Mouse (Mus musculus) hindbrain, embryonic 15.5 days (tissue): ENCODE data around the gene Hbp1. TPM values are rescaled to one million over a fixed set of nuclear protein-coding genes. Genes with fewer than 3 reads are reported as not detected.

Source experiments
- ATAC-seq: fragments of 200-750 bp; cut with Nextera tagmentation; 2 replicates; pipeline ENCODE4 v1.8.0; 2017; ENCODE audit warnings: low read depth, moderate number of reproducible peaks, moderate TSS enrichment; ENCODE audit not compliant: low FRiP score
- H3K27ac ChIP-seq: fragments of 300-500 bp; sonication (generic); replicated peaks from 2 replicates; pipeline ENCODE4 v1.5.1; 2015; ENCODE audit warnings: mild to moderate bottlenecking, inconsistent platforms
- H3K27me3 ChIP-seq: fragments of 300-500 bp; sonication (generic); 2 replicates; pipeline ENCODE4 v1.6.1; 2015; ENCODE audit warnings: control low read depth, inconsistent platforms
- H3K36me3 ChIP-seq: fragments of 300-500 bp; sonication (generic); 2 replicates; pipeline ENCODE4 v1.6.1; 2015; ENCODE audit warnings: control low read depth, inconsistent platforms
- H3K4me1 ChIP-seq: fragments of 300-500 bp; sonication (generic); replicated peaks from 2 replicates; pipeline ENCODE4 v1.6.1; 2015; ENCODE audit warnings: control low read depth, inconsistent platforms
- H3K4me2 ChIP-seq: fragments of 300-500 bp; sonication (generic); 2 replicates; pipeline ENCODE4 v1.6.1; 2015; ENCODE audit warnings: moderate library complexity, mild to moderate bottlenecking, inconsistent platforms
- H3K4me3 ChIP-seq: fragments of 300-500 bp; sonication (generic); 2 replicates; pipeline ENCODE4 v1.5.1; 2015; ENCODE audit warnings: mild to moderate bottlenecking, inconsistent platforms
- H3K9ac ChIP-seq: fragments of 300-500 bp; sonication (generic); 2 replicates; pipeline ENCODE4 v1.6.1; 2015; ENCODE audit warnings: inconsistent platforms
- H3K9me3 ChIP-seq: fragments of 300-500 bp; sonication (generic); 2 replicates; pipeline ENCODE4 v1.6.1; 2016; ENCODE audit warnings: control low read depth, inconsistent platforms
- WGBS: fragments of 180-500 bp; shearing (Covaris S2); methylation state at CpG from one replicate; pipeline ENCODE4 v1.1.7; 2015; 5-methylcytosine and 5-hydroxymethylcytosine counted together
- polyA plus RNA-seq: library from polyadenylated mRNA; unstranded; fragments of >200 nt; fragmentation: Nextera tagmentation; extraction: Ambion mirVana; gene quantifications from 2 replicates; pipeline ENCODE4 v1.2.1, GENCODE M21; 2015

Gene Hbp1
- 47.1 and 48.2 TPM in 2 replicates for polyA plus RNA-seq

- Histone ChIP-seq H3K4me2 (peak within 1 kb of the TSS; percentile 74), H3K4me3 (peak within 1 kb of the TSS; percentile 93), H3K27me3 (no peaks in the 10 kb centered on the region), H3K9me3 (no peaks in the 10 kb centered on the region), H3K36me3 (no peaks in the 10 kb centered on the region), H3K4me1 (peaks cover 11% of the 10 kb centered on the region; the same call in 1 of the 2 replicates), H3K9ac (peak within 1 kb of the TSS; percentile 81), H3K27ac (peak within 1 kb of the TSS; percentile 97)
- under 1% methylated on average over 67 of the region's 71 CpGs for WGBS
- ATAC-seq = peak; percentile 98
Measured at GRCm38 (mm10) chr12:31949759-31950658, at the start of gene Hbp1. TSS of gene Hbp1 (minus strand) at chr12:31950535.

- Histone ChIP-seq H3K9me3 (no peaks in the 10 kb centered on the region), H3K4me1 (peaks cover 7% of the 10 kb centered on the region; the same call in 1 of the 2 replicates), H3K27me3 (no peaks in the 10 kb centered on the region), H3K4me3 (no peak overlapping the region), H3K27ac (no peak overlapping the region), H3K9ac (no peak overlapping the region), H3K4me2 (no peak overlapping the region), H3K36me3 (no peaks in the 10 kb centered on the region)
- ATAC-seq = no peak
- 88% methylated on average over 5 of the region's 5 CpGs for WGBS
Measured at GRCm38 (mm10) chr12:31998706-31999105, 48.4 kb upstream of the Hbp1 start.

- H3K9me3 ChIP-seq = no peaks in the 10 kb centered on the region
- no peak overlapping the region for H3K4me3 ChIP-seq
- no peak overlapping the region for H3K4me2 ChIP-seq
- H3K9ac ChIP-seq = no peak overlapping the region
- 0 out of 2 replicates have a peak, but pooled peaks cover 3% of the 10 kb centered on the region for H3K36me3 ChIP-seq
- ATAC-seq = no peak
- H3K27ac ChIP-seq = no peak overlapping the region
- 60% methylated on average over 3 of the region's 3 CpGs for WGBS
- peaks cover 7% of the 10 kb centered on the region; the same call in 1 of the 2 replicates for H3K4me1 ChIP-seq
- H3K27me3 ChIP-seq = no peaks in the 10 kb centered on the region
Measured at GRCm38 (mm10) chr12:31997328-31997878, 47.1 kb upstream of the Hbp1 start.

- 63% methylated on average over 5 of the region's 5 CpGs for WGBS
- H3K4me3 ChIP-seq = no peak overlapping the region
- no peak overlapping the region for H3K9ac ChIP-seq
- no peaks in the 10 kb centered on the region for H3K27me3 ChIP-seq
- no peak for ATAC-seq
- H3K9me3 ChIP-seq = no peaks in the 10 kb centered on the region
- 0 out of 2 replicates have a peak, but pooled peaks cover 4% of the 10 kb centered on the region for H3K36me3 ChIP-seq
- H3K4me2 ChIP-seq = no peak overlapping the region
- peaks cover 7% of the 10 kb centered on the region; the same call in 1 of the 2 replicates for H3K4me1 ChIP-seq
- H3K27ac ChIP-seq = no peak overlapping the region
Measured at GRCm38 (mm10) chr12:31996877-31997276, 46.5 kb upstream of the Hbp1 start.

- no peak overlapping the region for H3K9ac ChIP-seq
- no peak for ATAC-seq
- H3K27ac ChIP-seq = no peak overlapping the region
- peaks cover 7% of the 10 kb centered on the region; the same call in 1 of the 2 replicates for H3K36me3 ChIP-seq
- WGBS = 91% methylated on average over 4 of the region's 4 CpGs
- no peak overlapping the region for H3K4me3 ChIP-seq
- H3K4me2 ChIP-seq = no peak overlapping the region
- H3K27me3 ChIP-seq = no peaks in the 10 kb centered on the region
- H3K9me3 ChIP-seq = no peaks in the 10 kb centered on the region
- H3K4me1 ChIP-seq = no peaks in the 10 kb centered on the region
Measured at GRCm38 (mm10) chr12:31990575-31990974, 40.2 kb upstream of the Hbp1 start.

GRCm38 (mm10) chr12:31989726-31990125 lies 39.4 kb upstream of the Hbp1 start:
- no peak for ATAC-seq
- H3K9me3 ChIP-seq = no peaks in the 10 kb centered on the region
- H3K4me2 ChIP-seq = no peak overlapping the region
- H3K4me1 ChIP-seq = peaks cover 1% of the 10 kb centered on the region; the same call in 1 of the 2 replicates
- no peak overlapping the region for H3K9ac ChIP-seq
- H3K4me3 ChIP-seq = no peak overlapping the region
- peaks cover 7% of the 10 kb centered on the region; the same call in 1 of the 2 replicates for H3K36me3 ChIP-seq
- H3K27me3 ChIP-seq = no peaks in the 10 kb centered on the region
- no peak overlapping the region for H3K27ac ChIP-seq

GRCm38 (mm10) chr12:31986463-31986862 lies 36.1 kb upstream of the Hbp1 start:
- no peak overlapping the region for H3K4me3 ChIP-seq
- 91% methylated on average over 2 of the region's 2 CpGs for WGBS

GRCm38 (mm10) chr12:31985738-31986137 lies 35.4 kb upstream of the Hbp1 start:
- Histone ChIP-seq H3K9me3 (no peaks in the 10 kb centered on the region), H3K9ac (no peak overlapping the region), H3K27me3 (no peaks in the 10 kb centered on the region), H3K4me3 (no peak overlapping the region), H3K36me3 (peaks cover 3% of the 10 kb centered on the region; the same call in 1 of the 2 replicates), H3K27ac (no peak overlapping the region), H3K4me2 (no peak overlapping the region), H3K4me1 (peaks cover 14% of the 10 kb centered on the region; the same call in 1 of the 2 replicates)
- 88% methylated on average over 6 of the region's 6 CpGs for WGBS
- no peak for ATAC-seq

More at GRCm38 (mm10) chr12:31986463-31986862, 36.1 kb upstream of the Hbp1 start:
- no peak for ATAC-seq
- Histone ChIP-seq H3K27ac (no peak overlapping the region), H3K9ac (no peak overlapping the region), H3K4me1 (peaks cover 14% of the 10 kb centered on the region; the same call in 1 of the 2 replicates), H3K27me3 (no peaks in the 10 kb centered on the region), H3K9me3 (no peaks in the 10 kb centered on the region), H3K4me2 (no peak overlapping the region), H3K36me3 (peaks cover 3% of the 10 kb centered on the region; the same call in 1 of the 2 replicates)

- H3K27me3 ChIP-seq = no peaks in the 10 kb centered on the region
- no peak; the same call in 1 of the 2 replicates for ATAC-seq
- peaks cover 3% of the 10 kb centered on the region; the same call in 1 of the 2 replicates for H3K36me3 ChIP-seq
- peaks cover 14% of the 10 kb centered on the region; the same call in 1 of the 2 replicates for H3K4me1 ChIP-seq
- no peak overlapping the region for H3K9ac ChIP-seq
- H3K27ac ChIP-seq = peak overlapping the region; percentile 30; the same call in 1 of the 2 replicates
- WGBS = 79% methylated on average over 12 of the region's 12 CpGs
- H3K9me3 ChIP-seq = no peaks in the 10 kb centered on the region
- H3K4me2 ChIP-seq = no peak overlapping the region
- H3K4me3 ChIP-seq = no peak overlapping the region
Measured at GRCm38 (mm10) chr12:31984664-31985063, 34.3 kb upstream of the Hbp1 start.

- Histone ChIP-seq H3K27me3 (no peaks in the 10 kb centered on the region), H3K4me3 (no peak overlapping the region), H3K9me3 (no peaks in the 10 kb centered on the region), H3K27ac (0 out of 2 replicates have a peak overlapping the region, but pooled peaks have one; percentile 30), H3K36me3 (peaks cover 3% of the 10 kb centered on the region; the same call in 1 of the 2 replicates), H3K4me2 (no peak overlapping the region), H3K9ac (no peak overlapping the region), H3K4me1 (peaks cover 14% of the 10 kb centered on the region; the same call in 1 of the 2 replicates)
- WGBS = 44% methylated on average over 2 of the region's 2 CpGs
- ATAC-seq = no peak
Measured at GRCm38 (mm10) chr12:31984206-31984605, 33.9 kb upstream of the Hbp1 start.

GRCm38 (mm10) chr12:31983769-31984168 lies 33.4 kb upstream of the Hbp1 start:
- 52% methylated on average over 6 of the region's 6 CpGs for WGBS
- H3K4me1 ChIP-seq = peaks cover 14% of the 10 kb centered on the region; the same call in 1 of the 2 replicates
- H3K4me3 ChIP-seq = no peak overlapping the region
- no peak overlapping the region for H3K4me2 ChIP-seq
- H3K9me3 ChIP-seq = no peaks in the 10 kb centered on the region
- H3K27me3 ChIP-seq = no peaks in the 10 kb centered on the region
- no peak for ATAC-seq
- no peak overlapping the region; the same call in 1 of the 2 replicates for H3K27ac ChIP-seq
- no peak overlapping the region for H3K9ac ChIP-seq
- peaks cover 3% of the 10 kb centered on the region; the same call in 1 of the 2 replicates for H3K36me3 ChIP-seq
